Mouse (Mus musculus): Measurements from ENCODE around the gene Srcin1. TPM values are rescaled to one million over a fixed set of nuclear protein-coding genes. Genes with fewer than 3 reads are reported as not detected.
A peak's percentile ranks its signal among the peaks of the same experiment; 100 is the strongest.

Gene Srcin1
- total RNA-seq, 2 experiments from 2014 or later: not detected

DNA sequence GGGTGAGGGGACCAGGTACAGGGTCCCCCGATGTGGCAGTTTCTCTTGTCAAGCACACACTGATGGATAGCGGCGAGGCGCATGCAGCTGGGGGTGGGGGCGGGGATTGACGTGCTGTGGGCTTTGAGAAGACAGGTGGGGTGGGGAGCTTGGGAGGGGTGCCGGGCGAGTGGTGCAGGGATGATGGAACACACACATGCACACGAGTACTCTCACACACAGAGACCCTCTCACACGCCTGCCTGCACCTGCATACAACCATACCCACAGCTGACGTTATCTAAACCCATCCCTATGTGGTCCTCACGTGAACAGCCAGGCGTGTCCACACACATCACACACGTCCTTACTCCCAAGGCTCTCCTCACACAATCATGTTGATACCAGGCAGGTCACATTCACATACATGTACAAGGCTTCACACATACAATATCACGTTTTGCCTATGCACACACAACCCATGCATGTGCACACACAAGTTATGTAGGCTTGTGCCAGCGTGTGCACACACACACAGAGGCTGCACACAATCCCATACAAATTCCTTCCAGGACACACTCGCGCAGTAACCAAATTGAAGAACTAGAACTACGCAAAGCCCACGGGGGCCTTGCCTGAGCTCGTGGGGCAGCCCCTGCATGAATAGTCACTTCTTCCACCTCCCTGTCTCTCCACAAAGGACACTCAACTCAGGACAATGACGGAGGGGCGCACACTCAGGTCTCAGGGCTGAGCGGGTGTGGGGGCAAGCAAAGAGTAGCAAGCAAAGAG, 66.1 kb downstream of the Srcin1 start:
- no peak for ATAC-seq (ENCODE audit: poor library complexity, severe bottlenecking)

GRCm38 (mm10) chr11:97509058-97509457, 66.9 kb downstream of the Srcin1 start:
- no peak for ATAC-seq (ENCODE audit: poor library complexity, severe bottlenecking)

GRCm38 (mm10) chr11:97508198-97508597, 67.8 kb downstream of the Srcin1 start:
- ATAC-seq (ENCODE audit: poor library complexity, severe bottlenecking): no peak

GRCm38 (mm10) chr11:97506331-97506730, 69.7 kb downstream of the Srcin1 start:
- no peak for ATAC-seq (ENCODE audit: poor library complexity, severe bottlenecking)

DNA sequence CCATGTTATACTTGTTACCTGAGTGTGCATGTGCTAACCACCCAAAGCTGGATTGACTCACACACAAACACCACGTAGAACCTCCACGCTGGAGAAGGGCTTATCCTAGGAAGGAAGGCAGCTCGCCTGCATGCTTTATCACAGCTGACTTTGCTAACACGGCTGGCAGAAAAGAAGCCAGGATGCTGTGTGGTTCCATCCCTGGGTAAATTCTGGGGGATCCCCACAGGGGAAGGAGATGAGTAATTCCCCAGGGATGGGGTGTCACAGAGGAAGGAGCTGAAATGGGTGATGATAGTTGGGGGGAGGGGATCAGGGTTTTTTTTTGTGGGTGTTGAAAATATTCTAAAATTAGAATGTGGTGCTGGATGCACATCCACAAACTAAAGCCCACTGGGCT, 70.2 kb downstream of the Srcin1 start:
- ATAC-seq (ENCODE audit: poor library complexity, severe bottlenecking): no peak

GRCm38 (mm10) chr11:97502846-97503245, 73.1 kb downstream of the Srcin1 start:
- no peak for ATAC-seq (ENCODE audit: poor library complexity, severe bottlenecking)

GRCm38 (mm10) chr11:97502383-97502782, 73.6 kb downstream of the Srcin1 start:
- ATAC-seq (ENCODE audit: poor library complexity, severe bottlenecking): no peak

- no peak for ATAC-seq (ENCODE audit: poor library complexity, severe bottlenecking)
These were observed 75.1 kb downstream of the Srcin1 start for GRCm38 (mm10) chr11:97500720-97501448.

DNA sequence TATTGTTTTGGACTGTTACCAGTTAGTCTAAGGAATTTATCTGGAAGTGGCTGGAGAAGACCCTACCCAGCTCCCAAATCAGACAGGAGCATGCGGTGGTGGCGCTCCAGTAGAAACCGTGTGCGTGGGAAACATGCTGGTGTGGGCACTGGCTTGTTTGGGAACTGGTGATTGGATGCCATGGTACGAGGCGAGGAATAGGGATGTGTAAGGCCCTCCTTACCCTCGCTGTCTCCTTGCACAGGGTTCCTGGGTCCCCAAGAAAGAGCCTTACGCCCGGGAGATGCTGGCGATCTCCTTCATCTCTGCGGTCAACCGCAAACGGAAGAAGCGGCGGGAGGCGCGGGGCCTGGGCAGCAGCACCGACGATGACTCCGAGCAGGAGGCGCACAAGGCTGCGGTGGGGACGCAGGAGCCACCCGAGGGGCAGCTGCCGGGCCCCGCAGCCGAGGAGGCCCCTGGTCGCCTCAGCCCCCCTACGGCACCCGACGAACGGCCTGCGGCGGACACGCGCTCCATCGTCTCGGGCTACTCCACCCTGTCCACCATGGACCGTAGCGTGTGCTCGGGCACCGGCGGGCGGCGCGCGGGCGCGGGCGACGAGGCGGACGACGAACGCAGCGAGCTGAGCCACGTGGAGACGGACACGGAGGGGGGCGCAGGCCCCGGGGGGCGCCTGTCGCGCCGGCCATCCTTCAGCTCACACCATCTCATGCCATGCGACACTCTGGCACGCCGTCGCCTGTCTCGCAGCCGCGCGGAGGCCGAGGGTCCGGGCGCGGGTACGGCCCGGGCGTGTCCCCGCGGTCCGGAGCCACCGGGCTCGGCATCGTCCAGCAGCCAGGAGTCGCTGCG, 75.9 kb downstream of the Srcin1 start, which contains the start of gene 4933428G20Rik:
TSS of gene 4933428G20Rik (minus strand) at position 476 of the 855 bp plus-strand sequence.
- ATAC-seq (ENCODE audit: poor library complexity, severe bottlenecking): no peak

- no peak for ATAC-seq (ENCODE audit: poor library complexity, severe bottlenecking)
These were observed 78.4 kb downstream of the Srcin1 start for GRCm38 (mm10) chr11:97497543-97497942.

GRCm38 (mm10) chr11:97492836-97493235, 83.2 kb downstream of the Srcin1 start:
- no peak for ATAC-seq (ENCODE audit: poor library complexity, severe bottlenecking)

- ATAC-seq (ENCODE audit: poor library complexity, severe bottlenecking): no peak
These were observed 84.3 kb downstream of the Srcin1 start for GRCm38 (mm10) chr11:97491640-97492039.

DNA sequence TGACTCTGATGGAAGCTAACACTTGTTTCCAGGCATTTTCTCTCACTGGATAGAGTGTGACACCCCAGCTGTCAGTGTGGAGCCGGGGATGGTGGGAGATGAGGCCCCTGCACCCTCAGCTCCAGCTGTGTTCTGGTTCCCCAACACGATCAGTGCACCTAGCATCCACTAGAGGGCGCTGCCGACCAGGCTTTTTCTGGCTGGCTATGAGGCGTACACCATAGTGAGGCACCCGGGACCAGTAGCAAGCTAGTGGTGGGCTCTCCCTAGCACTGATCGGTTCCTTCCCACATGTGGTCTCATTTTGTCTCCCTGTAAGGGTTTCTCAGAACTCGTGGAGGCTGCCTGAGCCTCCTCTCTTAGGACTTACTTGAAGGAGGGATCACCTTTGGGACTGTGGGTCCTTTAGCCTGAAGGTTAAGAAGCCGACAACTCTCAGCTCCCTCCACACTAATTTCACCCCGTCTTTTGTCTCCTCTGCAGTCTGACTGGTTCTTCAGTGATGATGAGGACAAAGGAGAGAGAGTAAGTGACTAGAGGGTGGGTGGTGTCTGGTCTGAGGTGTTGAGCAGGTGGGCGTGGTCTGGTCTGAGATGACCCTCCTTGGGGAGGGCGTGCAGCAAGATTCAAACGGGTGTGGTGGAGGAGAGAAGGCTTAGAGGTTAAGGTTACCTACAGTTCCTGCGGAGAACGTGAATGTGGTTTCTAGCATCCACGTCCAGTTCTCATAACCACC, 86.2 kb downstream of the Srcin1 start:
- peak; percentile 84 for ATAC-seq (ENCODE audit: poor library complexity, severe bottlenecking)

DNA sequence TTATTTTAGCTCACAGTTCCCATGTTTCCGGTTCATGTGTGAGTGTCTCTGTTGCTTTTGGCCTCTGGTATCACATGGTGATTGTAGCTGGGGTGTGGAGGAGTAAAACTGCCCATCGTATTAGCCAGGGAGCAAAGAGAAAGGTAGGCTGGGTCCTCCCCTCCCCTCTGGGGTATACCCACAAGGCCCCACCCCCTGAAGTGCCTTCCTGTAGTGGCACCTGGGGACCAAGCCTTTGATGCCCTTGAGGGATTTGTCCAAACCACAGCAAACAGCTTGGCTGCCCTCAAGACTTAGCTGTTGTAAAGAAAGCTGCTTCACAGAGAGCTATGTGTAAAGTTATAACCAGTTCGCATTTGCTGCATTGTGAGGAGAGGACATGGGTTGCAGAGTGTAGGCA, 88.3 kb downstream of the Srcin1 start:
- no peak for ATAC-seq (ENCODE audit: poor library complexity, severe bottlenecking)

GRCm38 (mm10) chr11:97485661-97486060, 90.3 kb downstream of the Srcin1 start:
- no peak for ATAC-seq (ENCODE audit: poor library complexity, severe bottlenecking)

DNA sequence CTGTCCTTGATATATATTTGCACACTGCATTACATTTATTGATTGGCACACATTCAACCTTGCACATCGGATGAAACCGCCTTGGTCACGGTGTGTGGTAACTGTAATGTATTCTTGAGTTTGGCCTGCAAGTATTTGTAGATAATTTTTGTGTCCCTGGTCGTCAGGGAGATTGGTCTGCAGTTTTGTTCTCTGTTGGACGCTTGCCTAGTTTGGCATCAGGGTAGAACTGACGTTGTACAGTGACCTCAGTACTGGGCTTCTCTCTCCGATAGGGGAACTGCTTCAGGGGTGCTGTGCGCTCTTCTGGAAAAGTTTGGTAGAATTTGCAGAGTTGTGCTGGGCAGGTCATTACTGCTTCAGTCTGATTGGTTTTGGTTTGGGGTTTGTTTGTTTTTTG, 96.2 kb downstream of the Srcin1 start:
- ATAC-seq (ENCODE audit: poor library complexity, severe bottlenecking): no peak

DNA sequence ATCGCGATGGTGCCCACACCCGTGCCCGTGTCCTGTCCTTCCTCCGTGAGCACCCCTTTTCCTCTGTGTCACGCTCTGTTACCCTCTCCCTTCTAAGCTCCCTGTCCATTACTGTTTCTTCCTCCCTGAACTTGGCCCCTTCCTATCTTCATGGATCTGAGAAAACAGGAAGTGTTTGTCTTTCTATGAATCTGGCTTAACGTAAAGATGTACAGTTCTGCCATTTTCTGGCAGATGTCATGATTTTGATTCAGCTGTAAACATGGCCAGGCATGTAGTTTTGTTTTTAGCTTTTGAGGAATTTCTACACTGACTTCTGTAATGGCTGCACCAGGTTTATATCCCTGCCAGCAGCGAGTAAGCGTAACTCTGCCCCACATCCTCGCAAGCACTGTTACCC, 96.9 kb downstream of the Srcin1 start:
- ATAC-seq (ENCODE audit: poor library complexity, severe bottlenecking): no peak

DNA sequence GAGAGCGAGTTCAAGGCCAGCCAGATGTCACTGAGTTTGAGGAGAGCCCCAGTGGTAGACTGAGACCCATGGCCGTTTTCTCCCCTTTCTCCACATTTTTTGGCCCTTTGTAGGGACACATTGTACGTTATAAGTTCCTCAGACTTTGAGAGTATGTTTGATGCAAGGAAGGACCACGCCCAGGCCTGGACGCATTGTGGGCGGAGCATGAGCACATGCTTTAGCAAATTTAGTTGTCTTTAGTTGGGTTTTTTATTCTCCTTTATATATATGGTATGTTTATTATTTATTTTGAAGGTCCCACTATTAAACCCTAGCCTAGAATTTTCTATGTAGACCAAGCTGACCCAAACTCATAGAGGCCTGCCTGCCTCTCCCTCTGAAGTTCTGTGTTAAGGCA, 97.6 kb downstream of the Srcin1 start:
- no peak for ATAC-seq (ENCODE audit: poor library complexity, severe bottlenecking)

DNA sequence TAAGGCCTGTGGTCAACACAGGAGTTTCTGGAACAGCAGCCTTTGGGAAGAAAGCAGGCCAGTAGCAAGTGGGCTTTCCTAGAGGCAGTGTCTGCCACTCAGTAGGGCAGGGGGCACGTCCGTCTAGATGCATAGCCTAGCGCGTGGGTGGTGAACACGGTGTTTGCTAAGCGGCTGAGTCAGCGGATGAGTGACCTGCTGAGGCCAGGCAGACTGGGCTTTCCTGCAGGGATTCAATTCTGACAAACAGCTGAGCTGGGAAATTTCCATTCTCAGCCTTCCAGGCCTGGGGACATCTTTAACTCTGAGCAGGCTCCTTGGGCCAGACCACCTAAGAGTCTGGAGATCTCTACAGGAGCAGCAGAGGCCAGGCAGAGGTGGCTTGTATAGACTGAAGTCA, 98.6 kb downstream of the Srcin1 start:
- no peak for ATAC-seq (ENCODE audit: poor library complexity, severe bottlenecking)

GRCm38 (mm10) chr11:97476334-97477095, 99.5 kb downstream of the Srcin1 start:
- ATAC-seq (ENCODE audit: poor library complexity, severe bottlenecking): peak; percentile 51; the same call in 1 of the 2 replicates
